Mouse (Mus musculus) left cerebral cortex, adult 6 months (tissue): ENCODE data around the gene Brpf1. TPM values are rescaled to one million over a fixed set of nuclear protein-coding genes. Genes with fewer than 3 reads are reported as not detected.

Experiments used
- long read RNA-seq, 2 experiments: library from polyadenylated mRNA; unstranded; transcript quantifications; one replicate each; pipeline ENCODE4 v2.0.0; 2019 to 2020
- polyA plus RNA-seq: library from polyadenylated mRNA; unstranded; fragments of <200 nt; fragmentation: Nextera tagmentation; gene quantifications from 2 replicates; pipeline ENCODE4 v1.2.3, GENCODE M21; 2021

The Brpf1 gene
- polyA plus RNA-seq: 3.6 and 9.5 TPM in 2 replicates
- long read RNA-seq, experiment 1, full-length matches to known transcripts: 4 of 25 reads
- long read RNA-seq, experiment 1, partial matches to known transcripts: 13 of 25 reads
- long read RNA-seq, experiment 1, other reads (novel, unspliced or antisense): 8 of 25 reads
- long read RNA-seq, experiment 2, partial matches to known transcripts: 3 of 6 reads
- long read RNA-seq, experiment 2, other reads (novel, unspliced or antisense): 3 of 6 reads

DNA sequence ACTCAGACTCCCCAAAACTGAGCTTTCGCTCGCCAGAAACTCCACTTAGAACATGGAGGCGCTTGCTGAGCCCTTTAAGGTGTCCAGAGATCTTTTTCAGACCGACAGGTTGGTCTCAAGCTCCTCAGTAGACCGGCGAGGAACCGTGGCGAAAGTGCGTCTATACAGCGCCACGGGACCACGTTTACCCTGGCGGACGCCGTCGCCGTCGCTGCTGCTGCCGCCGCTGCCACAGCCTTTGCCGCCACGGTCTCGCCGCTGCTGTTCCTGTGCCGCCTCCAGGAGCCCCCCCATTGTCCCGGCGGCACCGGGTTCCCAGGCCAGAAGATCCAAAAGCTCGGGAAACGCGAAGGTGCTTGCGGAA lies at the start of gene Brpf1:
Brpf1 (plus strand) TSS at position 152 of the 364 bp plus-strand sequence.

DNA sequence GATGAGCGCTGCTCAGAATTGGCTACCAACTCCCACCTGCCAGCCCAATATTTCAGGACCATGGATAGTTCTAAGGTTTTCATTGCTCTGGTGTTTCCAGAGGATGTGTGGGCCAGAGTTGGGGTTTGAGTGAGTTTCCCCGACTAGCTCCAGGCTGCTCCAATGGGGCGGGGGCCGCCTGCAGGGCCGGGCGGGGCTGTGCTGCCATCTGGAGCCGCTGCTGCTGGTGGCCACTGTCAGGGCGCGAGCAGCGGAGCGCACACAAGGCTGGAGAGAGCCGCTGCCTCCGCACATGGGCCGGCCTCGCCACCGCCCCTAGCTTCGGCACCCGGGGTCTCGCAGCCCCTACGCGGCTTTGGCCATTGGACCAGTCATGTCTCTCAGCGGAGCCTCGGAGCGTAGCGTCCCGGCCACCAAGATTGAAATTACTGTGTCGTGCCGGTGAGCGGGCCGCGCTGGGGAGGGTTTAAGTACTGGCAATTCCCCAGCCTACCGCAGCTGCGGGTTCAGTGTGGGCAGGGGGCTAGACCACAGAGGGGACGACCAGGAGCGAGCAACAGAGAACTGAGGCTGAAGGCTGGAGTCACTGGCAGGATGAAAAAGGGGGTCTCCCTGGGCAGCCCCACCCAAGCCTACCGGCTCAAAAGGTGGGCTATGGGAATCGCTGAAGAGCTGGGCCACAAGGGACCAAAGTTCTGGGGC lies 24.7 kb upstream of the Brpf1 start, which contains the start of gene Cpne9:
Cpne9 (plus strand) TSS at position 207 of the 702 bp plus-strand sequence.

DNA sequence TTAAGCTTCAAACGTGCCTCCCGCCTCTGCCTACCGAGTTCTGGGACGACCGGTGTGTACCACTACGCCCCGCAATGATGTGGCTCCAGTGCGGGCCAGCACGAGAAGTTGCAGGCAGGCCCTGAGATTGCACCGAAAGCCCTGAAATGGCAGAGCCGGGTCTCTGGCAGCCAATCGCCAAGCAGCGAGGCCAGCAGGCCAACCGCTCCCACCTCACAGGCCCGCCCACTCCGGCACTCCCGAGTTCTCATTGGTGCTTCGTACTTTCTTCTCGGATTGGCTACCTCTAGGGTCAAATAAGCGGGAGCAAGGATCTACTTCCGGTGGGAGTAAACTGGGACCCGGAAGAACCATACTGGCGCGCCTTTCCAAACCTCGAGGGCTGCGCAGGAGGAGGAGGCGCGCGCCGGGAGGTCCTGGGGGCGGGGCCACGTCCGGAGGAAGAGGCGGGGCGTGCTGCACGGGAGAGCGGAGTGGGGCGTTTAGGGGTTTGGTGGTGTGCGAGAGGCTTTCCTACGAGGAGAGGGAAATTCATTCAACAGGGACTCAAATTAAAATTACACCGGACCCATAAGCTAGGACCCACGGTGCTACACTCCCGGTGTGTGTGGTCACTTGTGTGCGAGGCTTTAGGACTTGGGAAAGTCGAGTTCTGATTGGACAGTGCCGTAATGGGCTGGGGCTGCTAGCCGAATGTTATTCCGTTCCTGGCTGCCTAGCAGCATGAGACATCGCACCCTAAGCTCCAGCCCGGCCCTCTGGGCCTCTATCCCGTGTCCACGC lies 19.8 kb downstream of the Brpf1 start, which contains the start of gene Ogg1:
Ogg1 (plus strand) TSS at position 440 of the 783 bp plus-strand sequence.

DNA sequence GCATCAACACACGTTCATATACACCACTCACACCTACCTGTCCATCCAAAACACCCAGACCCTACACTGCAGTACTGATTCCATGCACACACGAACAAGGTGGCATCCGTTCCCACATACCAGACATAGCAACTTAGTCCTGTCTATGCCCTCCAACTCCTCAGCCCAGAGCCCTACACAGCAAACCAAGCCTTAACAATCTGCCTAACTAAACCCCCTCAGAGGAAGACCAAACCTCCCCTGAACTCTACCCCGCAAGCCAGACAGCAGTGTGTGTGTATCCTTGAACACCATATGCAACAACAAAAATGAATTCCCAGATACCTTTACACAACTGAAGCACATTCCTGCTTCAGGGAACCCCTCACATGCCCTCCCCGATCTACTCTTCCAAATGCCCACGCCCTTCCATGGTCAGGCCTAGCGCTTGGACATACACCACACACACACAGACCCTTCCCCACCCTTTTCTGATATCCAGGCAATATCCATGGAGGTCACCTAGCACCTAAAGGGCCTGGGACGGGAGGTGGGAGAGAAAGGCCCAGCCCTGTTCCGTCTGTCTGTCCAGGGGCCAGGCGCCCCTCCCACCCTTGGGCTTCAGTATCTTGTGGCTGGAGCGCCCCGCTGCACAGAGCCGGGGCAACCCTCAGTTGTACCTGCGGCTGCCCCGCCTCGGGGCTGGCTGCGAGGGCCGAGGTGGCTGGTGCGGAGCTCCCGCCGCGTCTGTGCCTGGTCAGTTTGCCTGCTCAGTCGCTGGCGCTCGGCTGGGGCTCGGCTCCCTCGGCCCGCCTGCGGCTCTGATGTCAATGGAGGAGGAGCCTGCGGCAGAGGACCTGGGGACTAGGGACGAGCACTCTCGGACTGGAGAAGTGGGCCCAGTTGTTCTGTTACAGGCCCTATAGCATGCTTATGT lies 36.5 kb downstream of the Brpf1 start, which contains the start of gene Camk1:
Camk1 (minus strand) TSS at position 808 of the 916 bp plus-strand sequence.

Other genes starting within 250 kb of the Brpf1 start
- gene Setd5, start 229.8 kb upstream of the Brpf1 start, polyA plus RNA-seq: 7.6 and 7.9 TPM in 2 replicates
- gene Lhfpl4, start 111.8 kb upstream of the Brpf1 start, polyA plus RNA-seq: 11.3 and 16.3 TPM in 2 replicates
- 12.2 and 14.7 TPM in 2 replicates for gene Mtmr14, start 69.3 kb upstream of the Brpf1 start, polyA plus RNA-seq
- 45.4 and 61.0 TPM in 2 replicates for gene Cpne9, start 24.8 kb upstream of the Brpf1 start, polyA plus RNA-seq
- 2.1 and 4.3 TPM in 2 replicates for gene Ogg1, start 19.8 kb downstream of the Brpf1 start, polyA plus RNA-seq
- gene Camk1, start 36.8 kb downstream of the Brpf1 start, polyA plus RNA-seq: 117 and 124 TPM in 2 replicates
- 16.2 and 28.5 TPM in 2 replicates for gene Tada3, start 70.7 kb downstream of the Brpf1 start, polyA plus RNA-seq
- gene Arpc4, start 71.0 kb downstream of the Brpf1 start, polyA plus RNA-seq: 287 and 388 TPM in 2 replicates
- gene Ttll3, start 82.1 kb downstream of the Brpf1 start, polyA plus RNA-seq: 3.0 and 3.4 TPM in 2 replicates
- 16.2 and 16.3 TPM in 2 replicates for gene Rpusd3, start 112.2 kb downstream of the Brpf1 start, polyA plus RNA-seq
- not detected in 2 replicates for gene Cidec, start 128.6 kb downstream of the Brpf1 start, polyA plus RNA-seq
- 76.8 and 86.7 TPM in 2 replicates for gene Jagn1, start 135.4 kb downstream of the Brpf1 start, polyA plus RNA-seq
- gene Il17re, start 151.3 kb downstream of the Brpf1 start, polyA plus RNA-seq: 0.17 and 0.43 TPM in 2 replicates
- gene Il17rc, start 164.3 kb downstream of the Brpf1 start, polyA plus RNA-seq: 5.2 and 6.6 TPM in 2 replicates
- gene Creld1, start 176.2 kb downstream of the Brpf1 start, polyA plus RNA-seq: 78.3 and 85.0 TPM in 2 replicates
- 18.0 and 26.8 TPM in 2 replicates for gene Prrt3, start 194.8 kb downstream of the Brpf1 start, polyA plus RNA-seq
- gene Emc3, start 224.5 kb downstream of the Brpf1 start, polyA plus RNA-seq: 84.7 and 101 TPM in 2 replicates
- 3.6 and 4.7 TPM in 2 replicates for gene Fancd2, start 224.5 kb downstream of the Brpf1 start, polyA plus RNA-seq